Mouse (Mus musculus) ES-Bruce4 (cell line): ENCODE data around the gene Slc35f1.

ENCODE experiments used
- CTCF ChIP-seq: IDR thresholded peaks from one replicate; pipeline ENCODE4 v1.8.1; 2011; ENCODE audit warnings: low read depth, low read length
- EP300 ChIP-seq: IDR thresholded peaks from 2 replicates; pipeline ENCODE4 v1.6.1; 2011; ENCODE audit warnings: low read depth, low read length; ENCODE audit not compliant: insufficient read depth
- POLR2A ChIP-seq: IDR thresholded peaks from one replicate; pipeline ENCODE4 v1.8.1; 2011; ENCODE audit warnings: low read length; ENCODE audit not compliant: insufficient read depth

- TF ChIP-seq POLR2A (no peak), EP300 (no peak), CTCF (no peak)
These were observed 24.2 kb downstream of the Slc35f1 start for GRCm38 (mm10) chr10:52714557-52714956.
